Mouse (Mus musculus): ENCODE results near the gene Mrps21.
"Not testable (repeated sequence)": the region's sequence is repeated elsewhere in the genome, so short reads cannot be mapped to it uniquely, and the experiment has no call there.

- not testable (repeated sequence) for TF ChIP-seq CTCF (IDR thresholded peaks at IDR 0.05; ENCODE audit: low read depth, low read length); GATA1 (IDR thresholded peaks at IDR 0.05; ENCODE audit: borderline replicate concordance, low read length); TAL1 (conservative IDR thresholded peaks at IDR 0.05; ENCODE audit: low read depth, low read length)
These were observed 22.4 kb upstream of the Mrps21 start, which contains the start of gene Aph1a for GRCm38 (mm10) chr3:95893606-95894316.
